Mouse (Mus musculus) heart, adult 2 months (tissue): ENCODE measurements around the gene 1700113H08Rik.

Experiments used
- CTCF ChIP-seq: fragments of 200-600 bp; IDR thresholded peaks from 2 replicates; pipeline ENCODE4 v1.8.1; 2022; ENCODE audit warnings: antibody characterized with exemption, mild to moderate bottlenecking, moderate library complexity
- EP300 ChIP-seq: fragments of 200-500 bp; IDR thresholded peaks from 2 replicates; pipeline ENCODE4 v1.6.1; 2011; ENCODE audit warnings: low read depth, low read length, control low read depth; ENCODE audit not compliant: insufficient read depth
- POLR2A ChIP-seq: fragments of 200-500 bp; IDR thresholded peaks from 2 replicates; pipeline ENCODE4 v1.6.1; 2011; ENCODE audit warnings: mild to moderate bottlenecking, low read depth, low read length, control low read depth; ENCODE audit not compliant: insufficient read depth

GRCm38 (mm10) chr10:87159781-87160180, 101.9 kb downstream of the 1700113H08Rik start:
- TF ChIP-seq CTCF (no peak), POLR2A (no peak), EP300 (no peak)
